Mouse (Mus musculus) hindbrain, embryonic 10.5 days (tissue): Measurements from ENCODE around the gene Lpar1. TPM values are rescaled to one million over a fixed set of nuclear protein-coding genes. Genes with fewer than 3 reads are reported as not detected.

ENCODE experiments used
- DNase-seq: peaks from one replicate; pipeline ENCODE4 v3.0.0-alpha.2; 2017; ENCODE audit warnings: low spot score
- H3K27ac ChIP-seq: fragments of 300-500 bp; sonication (generic); 2 replicates; pipeline ENCODE4 v1.5.1; 2016; ENCODE audit warnings: mild to moderate bottlenecking, moderate library complexity
- H3K27me3 ChIP-seq: fragments of 300-500 bp; sonication (generic); 2 replicates; pipeline ENCODE4 v1.6.1; 2016; ENCODE audit warnings: mild to moderate bottlenecking; ENCODE audit not compliant: poor library complexity, insufficient read depth, severe bottlenecking
- H3K36me3 ChIP-seq: fragments of 300-500 bp; sonication (generic); 2 replicates; pipeline ENCODE4 v1.6.1; 2016; ENCODE audit warnings: mild to moderate bottlenecking, moderate library complexity
- H3K4me1 ChIP-seq: fragments of 300-500 bp; sonication (generic); replicated peaks from 2 replicates; pipeline ENCODE4 v1.6.1; 2016; ENCODE audit warnings: mild to moderate bottlenecking
- H3K4me3 ChIP-seq: fragments of 300-500 bp; sonication (generic); 2 replicates; pipeline ENCODE4 v1.5.1; 2016; ENCODE audit warnings: mild to moderate bottlenecking, moderate library complexity
- H3K9me3 ChIP-seq: fragments of 300-500 bp; sonication (generic); 2 replicates; pipeline ENCODE4 v1.6.1; 2016; ENCODE audit warnings: mild to moderate bottlenecking, moderate library complexity
- WGBS: fragments of 180-500 bp; shearing (Covaris S2); methylation state at CpG from one replicate; pipeline ENCODE4 v1.1.7; 2016; 5-methylcytosine and 5-hydroxymethylcytosine counted together
- polyA plus RNA-seq: library from polyadenylated mRNA; unstranded; fragments of >200 nt; fragmentation: Nextera tagmentation; extraction: Ambion mirVana; gene quantifications from 2 replicates; pipeline ENCODE4 v1.2.1, GENCODE M21; 2016

Lpar1 gene
- polyA plus RNA-seq, 1 experiment from 2014 or later: 46.1 TPM

- Histone ChIP-seq H3K27ac (no peak overlapping the region), H3K4me1 (no peaks in the 10 kb centered on the region), H3K27me3 (no peaks in the 10 kb centered on the region), H3K4me3 (no peak overlapping the region), H3K9me3 (0 out of 2 replicates have a peak, but pooled peaks cover 2% of the 10 kb centered on the region), H3K36me3 (no peaks in the 10 kb centered on the region)
- no peak for DNase-seq
- WGBS: 81% methylated on average over 13 of the region's 13 CpGs
These were observed 140.2 kb downstream of the Lpar1 start for GRCm38 (mm10) chr4:58413188-58414185.

GRCm38 (mm10) chr4:58401973-58402501, 151.7 kb downstream of the Lpar1 start:
- Histone ChIP-seq H3K9me3 (no peaks in the 10 kb centered on the region), H3K27ac (no peak overlapping the region), H3K4me1 (no peaks in the 10 kb centered on the region), H3K36me3 (no peaks in the 10 kb centered on the region), H3K27me3 (no peaks in the 10 kb centered on the region), H3K4me3 (no peak overlapping the region)
- 89% methylated on average over 4 of the region's 4 CpGs for WGBS
- DNase-seq: no peak

DNA sequence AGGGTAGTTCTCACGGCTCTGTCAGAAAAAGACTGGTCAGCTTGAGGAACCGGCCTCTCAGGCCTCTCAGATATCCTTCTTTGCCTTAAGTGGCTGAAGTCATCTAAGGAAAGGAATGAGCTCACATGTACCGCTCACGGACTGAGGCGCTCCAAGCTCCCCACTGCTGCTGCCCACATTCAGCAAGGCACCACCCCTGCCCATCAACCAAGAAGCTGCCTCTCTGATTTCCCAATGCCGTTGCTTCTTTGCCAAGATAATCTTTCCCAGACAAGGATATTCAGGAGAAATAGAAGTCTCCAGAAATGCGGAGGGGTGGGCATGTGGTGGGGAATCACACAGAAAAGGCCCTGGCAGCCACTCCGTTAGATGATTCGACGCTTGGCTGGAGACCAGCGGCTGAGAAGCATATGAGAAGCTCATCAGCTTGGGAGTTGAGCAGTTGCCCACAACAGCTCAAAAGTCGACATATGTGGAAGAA, 152.8 kb downstream of the Lpar1 start:
- Histone ChIP-seq H3K27me3 (no peaks in the 10 kb centered on the region), H3K4me3 (no peak overlapping the region), H3K9me3 (no peaks in the 10 kb centered on the region), H3K4me1 (no peaks in the 10 kb centered on the region), H3K27ac (no peak overlapping the region), H3K36me3 (no peaks in the 10 kb centered on the region)
- DNase-seq: no peak
- 96% methylated on average over 12 of the region's 12 CpGs for WGBS

Other genes with a start within 250 kb of the Lpar1 start
- gene Olfr267, start 233.8 kb upstream of the Lpar1 start, polyA plus RNA-seq: not detected in 2 replicates